Mouse (Mus musculus): Measurements from ENCODE around the gene Kdelr1. TPM values are rescaled to one million over a fixed set of nuclear protein-coding genes. Genes with fewer than 3 reads are reported as not detected.

Gene Kdelr1
- polyA plus RNA-seq, 1 experiment from 2014 or later, result 150 TPM

DNA sequence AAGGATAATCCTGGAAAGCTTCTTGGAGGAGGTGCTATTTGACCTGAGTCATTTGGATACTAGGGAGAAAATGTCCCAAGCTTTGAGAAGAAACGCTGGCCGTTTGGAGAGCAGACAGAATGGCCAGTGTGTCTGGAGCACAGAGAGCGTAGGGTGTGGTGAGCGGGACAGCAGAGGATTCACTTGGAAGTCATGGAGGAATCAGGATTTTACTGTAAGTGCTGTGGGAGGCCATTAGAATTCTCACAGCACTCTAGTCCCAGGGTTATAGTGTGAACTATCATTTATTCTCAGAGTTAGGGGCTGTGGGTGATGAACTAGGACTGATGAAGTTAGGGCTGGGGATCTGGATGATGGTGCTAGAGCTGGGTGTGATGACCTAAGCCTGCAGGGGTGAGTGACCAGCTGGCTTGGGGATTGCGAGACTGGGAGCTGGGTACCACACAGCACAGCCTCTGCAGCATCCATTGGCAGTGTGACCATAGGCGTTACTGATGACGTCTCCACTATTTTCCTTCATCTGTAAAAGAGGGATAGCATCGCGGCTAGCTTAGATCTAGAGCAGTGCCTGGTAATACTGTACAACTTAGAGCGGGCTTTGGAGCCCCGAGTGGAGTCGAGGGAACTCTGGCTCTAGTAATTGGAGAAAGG, 49.5 kb downstream of the Kdelr1 start:
- H3K4me3 ChIP-seq (ENCODE audit: low read depth, low read length), result no peak overlapping the region
- H3K4me2 ChIP-seq (replicated peaks; ENCODE audit: low read depth, low read length), result peak overlapping the region; percentile 50
- no peaks in the 10 kb centered on the region for H3K9me3 ChIP-seq (ENCODE audit: control insufficient read depth, low read depth, low read length)
- ATAC-seq (ENCODE audit: insufficient number of reproducible peaks, insufficient read depth, low FRiP score, low read depth), result no peak
- peak overlapping the region; percentile 96 for H3K27ac ChIP-seq (ENCODE audit: low read length)
- 79% methylated on average over 12 of the region's 12 CpGs for WGBS
- H3K9ac ChIP-seq (replicated peaks; ENCODE audit: low read depth, low read length), result no peak overlapping the region
- H3K27me3 ChIP-seq (ENCODE audit: control insufficient read depth, insufficient read depth, low read length), result no peaks in the 10 kb centered on the region
- H3K4me1 ChIP-seq (ENCODE audit: control insufficient read depth, insufficient read depth, low read length), result peaks cover 49% of the 10 kb centered on the region
- peaks cover 10% of the 10 kb centered on the region; the same call in 1 of the 2 replicates for H3K36me3 ChIP-seq (ENCODE audit: control insufficient read depth, insufficient read depth, low read length)

DNA sequence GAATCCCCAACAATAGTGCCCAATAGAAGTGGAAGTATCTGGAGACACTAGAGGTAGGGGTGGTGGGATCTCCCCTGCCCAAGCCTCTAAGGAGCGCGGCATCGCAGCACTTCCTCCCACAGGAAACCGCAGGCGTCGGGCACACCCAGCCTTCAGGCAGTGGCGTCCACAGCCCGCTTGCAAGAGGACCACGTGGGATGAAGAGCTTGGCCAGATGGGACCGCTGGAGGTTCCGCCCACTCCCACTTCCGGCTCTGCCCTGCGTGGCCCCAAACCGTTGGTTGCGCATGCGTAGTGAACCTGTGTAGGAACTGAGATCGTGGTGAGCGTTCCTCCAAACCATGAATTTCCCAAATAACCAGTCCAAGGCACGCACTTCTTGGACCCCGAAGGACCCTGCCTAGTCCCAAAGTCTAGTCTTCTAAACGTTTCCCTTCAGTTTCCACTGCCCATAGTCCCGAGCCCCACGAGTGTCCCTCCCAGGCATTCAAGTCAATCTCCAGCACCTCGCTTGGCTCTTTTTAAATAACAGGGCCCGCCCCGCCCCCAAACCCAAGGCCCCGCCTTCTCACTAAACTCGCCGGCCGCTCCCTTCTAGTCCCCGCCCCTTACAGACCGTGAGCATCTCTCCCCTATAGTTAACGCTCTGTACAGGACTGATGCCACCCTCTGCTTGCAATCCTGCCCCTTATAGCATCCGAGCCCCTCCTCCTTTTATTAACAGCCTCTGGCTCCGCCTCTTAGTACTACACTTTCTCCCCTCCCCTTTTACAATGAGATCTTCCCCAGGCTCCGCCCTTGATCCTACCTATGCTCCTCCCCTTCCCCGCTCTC, 50.6 kb downstream of the Kdelr1 start:
- peak; percentile 88 for ATAC-seq (ENCODE audit: insufficient number of reproducible peaks, insufficient read depth, low FRiP score, low read depth)
- WGBS, result under 1% methylated on average over 37 of the region's 37 CpGs
- Histone ChIP-seq H3K4me1 (ENCODE audit: control insufficient read depth, insufficient read depth, low read length) (peaks cover 38% of the 10 kb centered on the region), H3K27ac (ENCODE audit: low read length) (peak overlapping the region; percentile 96), H3K4me2 (replicated peaks; ENCODE audit: low read depth, low read length) (peak overlapping the region; percentile 50), H3K36me3 (ENCODE audit: control insufficient read depth, insufficient read depth, low read length) (peaks cover 8% of the 10 kb centered on the region; the same call in 1 of the 2 replicates), H3K4me3 (ENCODE audit: low read depth, low read length) (peak overlapping the region; percentile 35), H3K27me3 (ENCODE audit: control insufficient read depth, insufficient read depth, low read length) (no peaks in the 10 kb centered on the region), H3K9ac (replicated peaks; ENCODE audit: low read depth, low read length) (0 out of 2 replicates have a peak overlapping the region, but pooled peaks have one; percentile 18), H3K9me3 (ENCODE audit: control insufficient read depth, low read depth, low read length) (no peaks in the 10 kb centered on the region)

DNA sequence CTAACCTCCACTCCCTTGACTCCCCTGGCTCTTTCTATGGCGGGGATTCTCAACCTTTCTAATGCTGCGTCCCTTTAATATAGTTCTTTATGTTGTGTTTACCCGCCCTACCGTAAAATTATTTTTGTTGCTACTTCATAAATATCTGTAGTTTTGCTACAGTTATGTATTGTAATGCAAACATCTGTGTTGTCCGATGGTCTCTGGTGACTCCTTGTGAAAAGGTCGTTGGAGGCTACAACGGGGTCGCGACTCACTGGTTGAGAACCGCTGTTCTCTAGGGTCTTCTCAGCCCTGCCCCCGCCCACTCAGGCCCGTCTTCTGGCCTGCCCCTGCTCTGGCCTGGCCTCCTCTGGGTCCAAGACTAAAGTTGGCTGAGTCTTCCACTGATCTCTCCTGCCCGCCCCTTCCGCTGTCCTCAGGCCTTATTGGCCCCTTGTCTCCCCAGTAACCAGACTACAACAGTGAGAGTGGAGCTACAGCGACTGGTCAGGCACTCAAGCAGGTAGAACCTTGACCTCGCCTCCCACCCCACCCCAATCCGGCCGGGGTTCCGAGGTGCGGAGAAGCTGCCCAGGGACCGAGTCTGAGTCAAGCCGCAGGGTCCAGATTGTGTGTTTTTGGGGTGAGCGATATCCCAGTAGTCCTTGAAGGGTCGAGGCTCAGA, 51.3 kb downstream of the Kdelr1 start, which contains the start of gene Ccdc114:
Gene Ccdc114 (plus strand): TSS at position 311 of the 667 bp plus-strand sequence.
- ATAC-seq (ENCODE audit: insufficient number of reproducible peaks, insufficient read depth, low FRiP score, low read depth), result peak; percentile 44; the same call in 1 of the 2 replicates
- Histone ChIP-seq H3K27me3 (ENCODE audit: control insufficient read depth, insufficient read depth, low read length) (no peaks in the 10 kb centered on the region), H3K9ac (replicated peaks; ENCODE audit: low read depth, low read length) (peak within 1 kb of the TSS; percentile 18; the same call in 1 of the 2 replicates), H3K4me1 (ENCODE audit: control insufficient read depth, insufficient read depth, low read length) (peaks cover 35% of the 10 kb centered on the region), H3K27ac (ENCODE audit: low read length) (peak within 1 kb of the TSS; percentile 96), H3K36me3 (ENCODE audit: control insufficient read depth, insufficient read depth, low read length) (peaks cover 3% of the 10 kb centered on the region; the same call in 1 of the 2 replicates), H3K4me2 (replicated peaks; ENCODE audit: low read depth, low read length) (peak within 1 kb of the TSS; percentile 50), H3K4me3 (ENCODE audit: low read depth, low read length) (peak within 1 kb of the TSS; percentile 35), H3K9me3 (ENCODE audit: control insufficient read depth, low read depth, low read length) (no peaks in the 10 kb centered on the region)
- WGBS, result 8% methylated on average over 24 of the region's 24 CpGs

DNA sequence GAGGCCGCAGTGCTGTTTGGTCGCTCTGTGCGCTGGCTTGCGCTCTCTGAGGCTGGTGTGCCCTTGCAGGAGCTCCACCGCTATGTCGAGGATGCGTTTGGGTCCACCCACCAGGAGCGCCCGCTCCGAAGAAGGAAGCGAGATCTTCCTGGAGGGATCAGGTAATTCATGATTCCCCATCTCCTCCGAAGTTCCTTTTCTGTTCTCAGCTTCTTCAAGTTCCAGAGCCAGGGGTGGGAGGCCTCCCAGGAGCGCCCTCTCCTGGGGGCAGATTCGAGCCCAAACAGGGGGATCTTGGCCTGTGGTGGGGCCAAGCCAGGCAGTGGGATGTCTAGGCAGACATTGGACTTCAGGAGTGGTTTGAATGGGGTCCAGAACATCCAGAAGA, 51.9 kb downstream of the Kdelr1 start:
- 0 out of 2 replicates have a peak overlapping the region, but pooled peaks have one; percentile 96 for H3K27ac ChIP-seq (ENCODE audit: low read length)
- H3K4me2 ChIP-seq (replicated peaks; ENCODE audit: low read depth, low read length), result peak overlapping the region; percentile 50
- no peaks in the 10 kb centered on the region for H3K27me3 ChIP-seq (ENCODE audit: control insufficient read depth, insufficient read depth, low read length)
- H3K36me3 ChIP-seq (ENCODE audit: control insufficient read depth, insufficient read depth, low read length), result no peaks in the 10 kb centered on the region
- ATAC-seq (ENCODE audit: insufficient number of reproducible peaks, insufficient read depth, low FRiP score, low read depth), result no peak
- WGBS, result 21% methylated on average over 14 of the region's 14 CpGs
- peaks cover 31% of the 10 kb centered on the region for H3K4me1 ChIP-seq (ENCODE audit: control insufficient read depth, insufficient read depth, low read length)
- H3K9me3 ChIP-seq (ENCODE audit: control insufficient read depth, low read depth, low read length), result no peaks in the 10 kb centered on the region
- no peak overlapping the region for H3K9ac ChIP-seq (replicated peaks; ENCODE audit: low read depth, low read length)
- peak overlapping the region; percentile 35; the same call in 1 of the 2 replicates for H3K4me3 ChIP-seq (ENCODE audit: low read depth, low read length)

DNA sequence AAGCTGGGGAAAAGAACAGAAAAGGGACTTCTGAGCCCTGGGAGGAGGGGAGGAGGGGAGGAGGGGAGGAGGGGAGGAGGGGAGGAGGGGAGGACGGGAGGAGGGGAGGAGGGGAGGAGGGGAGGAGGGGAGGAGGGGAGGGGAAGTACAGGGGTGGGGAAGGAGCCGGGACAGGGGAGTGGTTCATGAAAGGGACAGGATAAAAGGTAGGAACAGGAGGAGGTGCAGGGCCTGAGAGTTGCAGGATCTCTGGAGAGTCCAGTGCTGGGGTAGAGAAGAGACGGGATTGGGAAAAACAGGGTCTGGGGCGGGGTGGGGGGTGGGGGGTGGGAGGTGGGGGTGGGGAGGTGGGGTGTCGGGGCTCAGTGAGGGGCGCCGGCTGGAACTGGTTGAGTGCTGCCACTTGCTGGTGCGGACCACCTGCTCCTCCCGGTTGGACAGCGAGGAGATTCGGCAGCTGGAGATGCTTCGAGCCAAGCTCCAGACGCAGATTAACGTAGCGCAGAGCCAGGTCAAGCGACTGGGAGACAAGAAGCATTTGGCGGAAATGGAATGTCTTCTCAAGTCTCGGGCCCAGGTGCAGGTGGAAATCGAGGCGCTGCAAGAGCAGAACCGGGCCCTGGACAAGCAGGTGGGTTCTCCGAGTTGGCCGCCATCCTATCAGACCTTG, 56.2 kb downstream of the Kdelr1 start:
- ATAC-seq (ENCODE audit: insufficient number of reproducible peaks, insufficient read depth, low FRiP score, low read depth), result 0 out of 2 replicates have a peak, but pooled peaks have one; percentile 26
- H3K9ac ChIP-seq (replicated peaks; ENCODE audit: low read depth, low read length), result no peak overlapping the region
- peak overlapping the region; percentile 66; the same call in 1 of the 2 replicates for H3K27ac ChIP-seq (ENCODE audit: low read length)
- no peaks in the 10 kb centered on the region for H3K36me3 ChIP-seq (ENCODE audit: control insufficient read depth, insufficient read depth, low read length)
- H3K9me3 ChIP-seq (ENCODE audit: control insufficient read depth, low read depth, low read length), result 0 out of 2 replicates have a peak, but pooled peaks cover 4% of the 10 kb centered on the region
- 8% methylated on average over 21 of the region's 23 CpGs for whole genome bisulfite sequencing
- H3K4me3 ChIP-seq (ENCODE audit: low read depth, low read length), result no peak overlapping the region
- H3K4me2 ChIP-seq (replicated peaks; ENCODE audit: low read depth, low read length), result no peak overlapping the region
- H3K27me3 ChIP-seq (ENCODE audit: control insufficient read depth, insufficient read depth, low read length), result no peaks in the 10 kb centered on the region
- H3K4me1 ChIP-seq (ENCODE audit: control insufficient read depth, insufficient read depth, low read length), result 0 out of 2 replicates have a peak, but pooled peaks cover 6% of the 10 kb centered on the region

DNA sequence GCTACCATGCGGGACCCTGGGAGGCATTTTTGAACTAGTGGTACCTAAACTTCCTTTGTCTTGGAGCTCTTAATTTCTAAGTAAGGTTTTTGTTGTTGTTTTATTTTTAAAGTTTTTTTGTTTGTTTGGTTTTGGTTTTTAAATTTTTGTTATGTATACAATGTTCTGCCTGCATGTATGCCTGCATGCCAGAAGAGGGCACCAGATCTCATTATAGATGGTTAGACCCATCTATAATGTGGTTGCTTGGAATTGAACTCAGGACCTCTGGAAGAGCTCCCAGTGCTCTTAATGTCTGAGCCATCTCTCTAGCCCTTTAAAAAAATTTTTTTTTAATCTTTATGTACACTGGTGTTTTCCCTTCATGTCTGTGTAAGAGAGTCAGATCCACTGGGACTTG, 57.1 kb downstream of the Kdelr1 start:
- H3K4me3 ChIP-seq (ENCODE audit: low read depth, low read length), result no peak overlapping the region
- no peaks in the 10 kb centered on the region for H3K4me1 ChIP-seq (ENCODE audit: control insufficient read depth, insufficient read depth, low read length)
- no peak overlapping the region for H3K4me2 ChIP-seq (replicated peaks; ENCODE audit: low read depth, low read length)
- 94% methylated on average over 1 of the region's 1 CpGs for WGBS
- no peaks in the 10 kb centered on the region for H3K27me3 ChIP-seq (ENCODE audit: control insufficient read depth, insufficient read depth, low read length)
- H3K27ac ChIP-seq (ENCODE audit: low read length), result no peak overlapping the region
- 0 out of 2 replicates have a peak, but pooled peaks cover 4% of the 10 kb centered on the region for H3K9me3 ChIP-seq (ENCODE audit: control insufficient read depth, low read depth, low read length)
- ATAC-seq (ENCODE audit: insufficient number of reproducible peaks, insufficient read depth, low FRiP score, low read depth), result no peak
- no peaks in the 10 kb centered on the region for H3K36me3 ChIP-seq (ENCODE audit: control insufficient read depth, insufficient read depth, low read length)
- no peak overlapping the region for H3K9ac ChIP-seq (replicated peaks; ENCODE audit: low read depth, low read length)
